Mouse (Mus musculus): ENCODE data around the gene S100a9. TPM values are rescaled to one million over a fixed set of nuclear protein-coding genes. Genes with fewer than 3 reads are reported as not detected.

The S100a9 gene
- polyA plus RNA-seq (2014; fragmentation: Nextera tagmentation; extraction: Ambion mirVana) = 0.46 and 7.1 TPM in 2 replicates

DNA sequence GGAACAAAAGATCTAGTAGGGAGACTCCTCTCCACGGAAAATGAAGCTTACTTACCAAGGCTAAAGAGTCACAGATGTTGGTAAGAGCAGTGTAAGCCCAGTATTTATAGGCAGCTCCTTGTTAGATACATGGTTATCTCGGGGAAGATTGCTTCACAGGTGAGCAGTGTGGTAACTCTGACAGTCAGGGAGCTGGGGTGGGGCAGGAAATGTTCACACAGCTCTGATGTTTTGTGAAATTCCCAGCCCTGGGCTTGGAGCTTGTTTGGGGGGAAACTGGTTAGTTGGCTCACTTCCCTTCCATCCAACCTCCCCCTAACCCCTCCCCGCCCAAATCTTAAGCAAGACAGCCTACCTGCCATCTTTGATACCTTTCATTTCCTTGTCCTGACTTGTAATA lies at the start of gene S100a9:
S100a9 (minus strand) TSS at position 109 of the 400 bp plus-strand sequence.
- Histone ChIP-seq H3K27ac (ENCODE audit: low read depth, low read length) (no peak within 1 kb of the TSS), H3K36me3 (ENCODE audit: control insufficient read depth, insufficient read depth, low read length) (no peaks in the 10 kb centered on the region), H3K9ac (replicated peaks; ENCODE audit: low read depth, low read length) (no peak within 1 kb of the TSS), H3K4me3 (ENCODE audit: low read depth, low read length) (no peak within 1 kb of the TSS), H3K4me2 (ENCODE audit: low read depth, low read length) (no peak within 1 kb of the TSS), H3K4me1 (ENCODE audit: control insufficient read depth, insufficient read depth, low read length) (no peaks in the 10 kb centered on the region), H3K9me3 (ENCODE audit: control insufficient read depth, low read length) (no peaks in the 10 kb centered on the region), H3K27me3 (ENCODE audit: control insufficient read depth, insufficient read depth, low read length) (no peaks in the 10 kb centered on the region)
- WGBS = 76% methylated on average over 3 of the region's 3 CpGs
- no peak for ATAC-seq (ENCODE audit: low read depth)

DNA sequence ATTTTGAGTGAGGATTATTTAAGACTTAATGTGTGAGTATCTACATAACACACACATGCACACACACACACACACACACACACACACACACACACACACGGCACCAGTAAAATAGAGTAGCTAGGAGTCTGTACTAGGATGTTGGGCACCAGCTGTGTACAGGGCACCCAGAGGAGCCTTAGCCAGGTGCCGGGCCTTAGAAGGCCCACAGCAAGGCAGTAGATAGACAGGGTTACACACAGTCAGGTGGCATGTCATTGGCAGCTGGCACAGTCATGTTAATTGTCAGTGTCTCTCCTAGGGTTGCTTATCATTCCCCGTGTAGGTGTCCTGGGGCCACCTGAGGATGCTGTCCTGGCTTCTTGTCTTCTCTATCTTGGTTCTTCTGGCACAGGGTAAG lies 31.1 kb upstream of the S100a9 start, which contains the start of gene Pglyrp4:
Pglyrp4 (plus strand) TSS at position 301 of the 400 bp plus-strand sequence.
- no peak for ATAC-seq (ENCODE audit: low read depth)
- no peaks in the 10 kb centered on the region for H3K4me1 ChIP-seq (ENCODE audit: control insufficient read depth, insufficient read depth, low read length)
- H3K27me3 ChIP-seq (ENCODE audit: control insufficient read depth, insufficient read depth, low read length) = no peaks in the 10 kb centered on the region
- no peak within 1 kb of the TSS for H3K27ac ChIP-seq (ENCODE audit: low read depth, low read length)
- H3K9me3 ChIP-seq (ENCODE audit: control insufficient read depth, low read length) = no peaks in the 10 kb centered on the region
- H3K4me2 ChIP-seq (ENCODE audit: low read depth, low read length) = no peak within 1 kb of the TSS
- H3K4me3 ChIP-seq (ENCODE audit: low read depth, low read length) = no peak within 1 kb of the TSS
- no peaks in the 10 kb centered on the region for H3K36me3 ChIP-seq (ENCODE audit: control insufficient read depth, insufficient read depth, low read length)
- 90% methylated on average over 3 of the region's 3 CpGs for WGBS
- no peak within 1 kb of the TSS for H3K9ac ChIP-seq (replicated peaks; ENCODE audit: low read depth, low read length)

DNA sequence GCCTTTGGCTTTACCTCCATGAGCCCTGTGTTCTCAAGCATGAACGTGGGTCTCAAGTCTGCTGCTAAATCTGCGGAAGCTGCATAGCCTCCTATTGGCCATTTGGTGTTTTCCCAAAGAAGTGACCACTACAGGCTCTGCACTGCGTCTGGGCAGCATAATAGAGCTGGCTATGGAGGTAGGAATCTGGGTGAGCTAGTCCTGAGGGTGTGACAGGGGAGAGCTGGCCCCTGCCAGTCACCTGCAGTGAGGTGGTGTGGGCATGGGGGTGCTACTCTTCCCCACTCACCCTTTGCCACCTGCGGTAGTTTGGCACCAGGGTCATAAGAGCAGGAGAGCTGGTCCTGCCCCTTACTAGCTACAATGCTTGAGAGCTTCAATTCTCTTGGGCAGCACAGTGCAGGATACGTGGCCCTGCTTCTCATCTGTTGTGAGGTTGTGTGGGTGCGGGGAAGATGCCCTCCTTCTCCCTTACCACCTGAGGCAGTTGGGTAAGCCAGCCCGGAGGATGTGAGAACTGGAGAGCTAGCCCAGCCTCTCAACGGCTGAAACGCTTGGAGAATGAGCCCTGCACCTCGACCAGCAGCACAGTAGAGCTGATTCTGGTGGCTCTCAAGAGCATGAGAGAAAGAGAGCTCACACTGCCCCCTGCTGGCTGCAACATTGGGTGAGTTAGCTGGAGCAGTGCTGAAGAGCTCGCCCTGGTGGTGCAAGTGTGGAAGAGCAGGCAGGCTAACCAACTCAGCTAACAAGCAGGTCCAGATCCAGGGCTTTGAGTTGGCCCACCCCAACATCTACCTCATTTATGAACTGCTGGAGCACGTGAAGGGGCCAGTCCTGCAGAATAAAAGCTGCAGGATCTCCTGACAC lies 14.3 kb upstream of the S100a9 start:
- Histone ChIP-seq H3K9ac (replicated peaks; ENCODE audit: low read depth, low read length) (no peak overlapping the region), H3K4me2 (ENCODE audit: low read depth, low read length) (no peak overlapping the region), H3K9me3 (ENCODE audit: control insufficient read depth, low read length) (no peaks in the 10 kb centered on the region), H3K36me3 (ENCODE audit: control insufficient read depth, insufficient read depth, low read length) (no peaks in the 10 kb centered on the region), H3K4me3 (ENCODE audit: low read depth, low read length) (no peak overlapping the region), H3K27ac (ENCODE audit: low read depth, low read length) (no peak overlapping the region), H3K27me3 (ENCODE audit: control insufficient read depth, insufficient read depth, low read length) (no peaks in the 10 kb centered on the region), H3K4me1 (ENCODE audit: control insufficient read depth, insufficient read depth, low read length) (no peaks in the 10 kb centered on the region)
- 49% methylated on average over 12 of the region's 12 CpGs for WGBS
- peak; percentile 38 for ATAC-seq (ENCODE audit: low read depth)

DNA sequence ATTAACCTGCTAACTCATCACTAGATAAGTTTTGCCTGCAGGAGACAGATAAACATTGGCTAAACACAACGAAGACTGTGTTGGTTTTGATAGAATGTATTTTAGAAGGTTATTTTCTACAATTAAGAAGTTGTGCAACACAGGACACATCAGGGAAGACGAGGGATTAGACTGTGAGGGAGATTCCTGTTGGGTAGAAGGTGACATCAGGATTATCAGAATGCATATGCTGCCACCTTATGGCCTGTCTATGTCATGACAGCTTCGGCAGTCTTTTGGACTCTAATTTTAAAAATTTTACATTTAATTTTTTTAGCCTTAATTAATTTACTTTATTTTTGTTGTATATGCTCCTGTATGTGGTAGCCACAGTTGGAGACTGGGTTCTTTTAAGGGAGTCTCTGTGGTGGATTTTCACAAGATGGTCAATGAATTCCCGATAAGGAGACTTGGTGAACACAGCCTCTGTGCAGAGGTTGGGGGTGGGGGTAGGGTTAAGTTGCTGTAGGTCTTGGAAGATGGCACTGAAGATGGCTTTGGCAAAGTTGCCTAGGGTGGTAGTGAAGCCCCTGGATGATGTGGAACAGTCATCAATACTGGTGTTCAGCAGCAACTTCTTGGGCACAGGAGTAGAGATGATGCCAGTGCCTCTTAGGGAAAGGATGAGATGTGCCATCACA lies 13.1 kb upstream of the S100a9 start:
- no peak overlapping the region for H3K9ac ChIP-seq (replicated peaks; ENCODE audit: low read depth, low read length)
- no peak overlapping the region for H3K4me3 ChIP-seq (ENCODE audit: low read depth, low read length)
- no peaks in the 10 kb centered on the region for H3K9me3 ChIP-seq (ENCODE audit: control insufficient read depth, low read length)
- WGBS = 26% methylated on average over 4 of the region's 4 CpGs
- H3K36me3 ChIP-seq (ENCODE audit: control insufficient read depth, insufficient read depth, low read length) = no peaks in the 10 kb centered on the region
- no peaks in the 10 kb centered on the region for H3K27me3 ChIP-seq (ENCODE audit: control insufficient read depth, insufficient read depth, low read length)
- no peaks in the 10 kb centered on the region for H3K4me1 ChIP-seq (ENCODE audit: control insufficient read depth, insufficient read depth, low read length)
- ATAC-seq (ENCODE audit: low read depth) = peak; percentile 71
- no peak overlapping the region for H3K4me2 ChIP-seq (ENCODE audit: low read depth, low read length)
- H3K27ac ChIP-seq (ENCODE audit: low read depth, low read length) = no peak overlapping the region

DNA sequence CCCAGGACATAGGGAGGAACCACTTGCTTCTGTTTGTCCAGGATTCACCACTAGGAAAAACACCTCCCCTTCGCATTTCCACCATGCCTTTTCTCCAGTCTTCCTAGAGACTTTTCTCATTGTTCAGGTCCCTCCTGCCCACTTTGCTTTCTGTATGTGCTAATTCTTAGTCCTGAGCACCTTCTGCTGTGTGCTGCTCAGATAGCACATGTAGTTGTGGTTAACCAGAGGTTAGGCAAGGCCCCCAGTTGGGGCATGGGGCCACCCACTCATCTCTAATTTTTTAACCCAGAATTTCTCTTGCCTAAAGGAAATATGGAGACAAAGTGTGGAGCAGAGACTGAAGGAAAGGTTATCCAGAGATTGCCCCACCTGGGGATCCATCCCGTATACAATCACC lies 6.7 kb upstream of the S100a9 start:
- no peaks in the 10 kb centered on the region for H3K36me3 ChIP-seq (ENCODE audit: control insufficient read depth, insufficient read depth, low read length)
- ATAC-seq (ENCODE audit: low read depth) = no peak
- no peak overlapping the region for H3K4me3 ChIP-seq (ENCODE audit: low read depth, low read length)
- H3K27ac ChIP-seq (ENCODE audit: low read depth, low read length) = no peak overlapping the region
- no peak overlapping the region for H3K4me2 ChIP-seq (ENCODE audit: low read depth, low read length)
- no peaks in the 10 kb centered on the region for H3K9me3 ChIP-seq (ENCODE audit: control insufficient read depth, low read length)
- no peaks in the 10 kb centered on the region for H3K27me3 ChIP-seq (ENCODE audit: control insufficient read depth, insufficient read depth, low read length)
- WGBS = 96% methylated on average over 2 of the region's 2 CpGs
- no peaks in the 10 kb centered on the region for H3K4me1 ChIP-seq (ENCODE audit: control insufficient read depth, insufficient read depth, low read length)
- H3K9ac ChIP-seq (replicated peaks; ENCODE audit: low read depth, low read length) = no peak overlapping the region

DNA sequence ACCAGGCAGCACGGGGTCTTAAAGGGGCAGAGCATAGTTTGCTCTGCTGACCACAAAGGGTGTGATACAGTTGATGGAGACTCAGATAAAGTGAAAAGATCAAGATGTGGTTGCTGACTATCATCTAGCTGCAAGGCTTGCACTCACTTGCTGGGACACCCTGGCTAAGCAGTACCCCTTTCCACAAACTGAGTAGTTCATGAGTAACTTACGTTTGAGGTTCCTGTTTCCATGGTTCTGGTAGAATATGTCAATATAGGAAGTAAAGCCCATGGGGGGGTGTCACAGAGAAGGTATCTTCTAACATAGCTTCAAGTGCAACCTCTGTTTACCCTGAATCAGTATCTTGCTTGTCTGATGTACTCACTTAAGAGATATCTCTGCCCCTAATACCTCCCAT lies 2.0 kb downstream of the S100a9 start:
- no peaks in the 10 kb centered on the region for H3K9me3 ChIP-seq (ENCODE audit: control insufficient read depth, low read length)
- no peaks in the 10 kb centered on the region for H3K4me1 ChIP-seq (ENCODE audit: control insufficient read depth, insufficient read depth, low read length)
- H3K27ac ChIP-seq (ENCODE audit: low read depth, low read length) = no peak overlapping the region
- H3K4me3 ChIP-seq (ENCODE audit: low read depth, low read length) = no peak overlapping the region
- WGBS = 83% methylated on average over 2 of the region's 2 CpGs
- no peaks in the 10 kb centered on the region for H3K36me3 ChIP-seq (ENCODE audit: control insufficient read depth, insufficient read depth, low read length)
- ATAC-seq (ENCODE audit: low read depth) = no peak
- no peaks in the 10 kb centered on the region for H3K27me3 ChIP-seq (ENCODE audit: control insufficient read depth, insufficient read depth, low read length)
- H3K4me2 ChIP-seq (ENCODE audit: low read depth, low read length) = no peak overlapping the region
- no peak overlapping the region for H3K9ac ChIP-seq (replicated peaks; ENCODE audit: low read depth, low read length)

DNA sequence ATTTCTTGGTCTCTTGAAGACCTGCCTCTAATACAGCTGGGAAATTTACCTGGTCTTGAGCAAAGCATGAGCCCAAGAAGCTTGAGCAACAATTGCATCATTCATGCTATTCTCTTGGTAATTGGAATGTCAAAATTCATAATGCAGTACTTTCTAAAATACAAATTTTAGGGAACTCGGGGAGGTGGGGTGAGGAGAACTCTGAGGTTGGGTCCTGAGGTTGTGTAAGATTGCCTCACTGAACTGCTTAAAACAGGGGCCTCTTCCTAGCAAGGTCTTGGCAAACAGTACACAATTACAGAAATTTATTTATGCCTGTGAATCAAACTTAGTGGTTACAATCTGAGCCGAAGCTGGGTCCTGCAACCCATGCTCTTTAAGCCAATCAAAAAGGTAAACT lies 8.7 kb downstream of the S100a9 start:
- no peaks in the 10 kb centered on the region for H3K27me3 ChIP-seq (ENCODE audit: control insufficient read depth, insufficient read depth, low read length)
- no peak for ATAC-seq (ENCODE audit: low read depth)
- WGBS = 85% methylated on average over 2 of the region's 2 CpGs

DNA sequence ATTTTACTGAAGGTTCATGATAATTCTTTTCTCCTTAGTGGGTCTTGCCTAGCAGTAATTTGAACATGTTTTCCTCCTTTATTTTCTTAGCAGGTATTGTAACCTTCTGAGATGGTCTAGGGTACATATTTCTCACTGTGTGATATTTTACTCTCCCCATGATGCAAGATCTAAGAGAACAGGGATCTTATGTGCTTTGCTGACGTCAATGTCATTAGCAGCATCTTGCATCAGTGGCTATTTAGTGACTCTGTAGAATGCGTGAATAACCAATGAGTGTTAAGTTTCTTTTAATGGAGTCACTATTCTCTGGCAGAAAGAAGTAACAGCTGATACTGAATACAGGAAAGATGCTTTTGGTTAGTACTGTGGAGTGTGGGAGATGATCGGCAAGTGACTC lies 11.6 kb downstream of the S100a9 start:
- no peaks in the 10 kb centered on the region for H3K9me3 ChIP-seq (ENCODE audit: control insufficient read depth, low read length)
- H3K4me1 ChIP-seq (ENCODE audit: control insufficient read depth, insufficient read depth, low read length) = no peaks in the 10 kb centered on the region
- 88% methylated on average over 3 of the region's 3 CpGs for WGBS
- no peak overlapping the region for H3K4me2 ChIP-seq (ENCODE audit: low read depth, low read length)
- H3K4me3 ChIP-seq (ENCODE audit: low read depth, low read length) = no peak overlapping the region
- H3K27ac ChIP-seq (ENCODE audit: low read depth, low read length) = no peak overlapping the region
- H3K36me3 ChIP-seq (ENCODE audit: control insufficient read depth, insufficient read depth, low read length) = no peaks in the 10 kb centered on the region
- H3K27me3 ChIP-seq (ENCODE audit: control insufficient read depth, insufficient read depth, low read length) = no peaks in the 10 kb centered on the region
- no peak overlapping the region for H3K9ac ChIP-seq (replicated peaks; ENCODE audit: low read depth, low read length)
- no peak for ATAC-seq (ENCODE audit: low read depth)

More for the DNA sequence above, 8.7 kb downstream of the S100a9 start:
- Histone ChIP-seq H3K4me2 (ENCODE audit: low read depth, low read length) (no peak overlapping the region), H3K9me3 (ENCODE audit: control insufficient read depth, low read length) (no peaks in the 10 kb centered on the region), H3K36me3 (ENCODE audit: control insufficient read depth, insufficient read depth, low read length) (no peaks in the 10 kb centered on the region), H3K27ac (ENCODE audit: low read depth, low read length) (no peak overlapping the region), H3K4me3 (ENCODE audit: low read depth, low read length) (no peak overlapping the region), H3K4me1 (ENCODE audit: control insufficient read depth, insufficient read depth, low read length) (no peaks in the 10 kb centered on the region), H3K9ac (replicated peaks; ENCODE audit: low read depth, low read length) (no peak overlapping the region)

DNA sequence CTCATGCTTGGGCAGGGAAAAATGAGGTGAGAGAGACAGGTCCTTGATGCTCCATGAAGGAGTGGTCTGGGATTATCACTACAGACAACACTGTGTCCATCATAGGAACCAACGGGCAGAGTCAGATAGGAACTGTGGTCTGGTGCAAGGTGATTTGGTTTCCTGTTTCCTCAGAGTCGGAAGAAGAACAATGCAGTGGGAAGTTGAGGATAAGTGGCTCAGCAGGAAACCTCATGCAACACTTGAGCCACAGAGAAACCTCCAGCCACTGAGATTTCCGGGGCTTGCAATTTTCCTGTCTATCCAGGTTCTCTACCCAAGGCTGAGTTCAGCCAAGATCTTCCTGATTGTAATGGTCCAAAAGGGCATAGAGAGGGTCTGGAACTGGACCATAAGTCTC lies 16.9 kb downstream of the S100a9 start:
- no peaks in the 10 kb centered on the region for H3K4me1 ChIP-seq (ENCODE audit: control insufficient read depth, insufficient read depth, low read length)
- no peaks in the 10 kb centered on the region for H3K27me3 ChIP-seq (ENCODE audit: control insufficient read depth, insufficient read depth, low read length)
- H3K36me3 ChIP-seq (ENCODE audit: control insufficient read depth, insufficient read depth, low read length) = no peaks in the 10 kb centered on the region
- no peak overlapping the region for H3K9ac ChIP-seq (replicated peaks; ENCODE audit: low read depth, low read length)
- H3K27ac ChIP-seq (ENCODE audit: low read depth, low read length) = no peak overlapping the region
- ATAC-seq (ENCODE audit: low read depth) = no peak
- WGBS = 69% methylated on average over 3 of the region's 3 CpGs
- H3K4me3 ChIP-seq (ENCODE audit: low read depth, low read length) = no peak overlapping the region
- no peak overlapping the region for H3K4me2 ChIP-seq (ENCODE audit: low read depth, low read length)
- H3K9me3 ChIP-seq (ENCODE audit: control insufficient read depth, low read length) = no peaks in the 10 kb centered on the region
